Comparison of ENCODE assay signal across 28 mouse cellular contexts in the genomic region with DNA sequence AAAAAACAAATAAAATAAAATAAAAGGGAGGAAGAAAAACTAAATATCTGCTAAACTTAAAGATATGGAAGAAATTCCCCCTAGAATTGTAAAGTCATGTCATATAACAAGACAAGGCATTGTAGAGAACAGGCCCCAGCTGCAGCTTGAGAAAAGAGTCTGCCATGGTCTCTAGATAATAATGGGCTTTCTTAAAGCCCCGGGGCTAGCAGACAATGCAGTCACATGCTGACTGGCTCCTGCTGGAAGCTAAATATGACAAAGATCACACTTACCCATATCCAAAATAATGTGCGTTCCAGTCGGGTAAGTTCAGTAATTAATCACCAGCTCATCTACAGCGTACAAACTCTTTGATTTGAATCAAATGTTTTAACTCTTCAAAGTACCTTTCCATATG. TPM values are rescaled to one million over a fixed set of nuclear protein-coding genes. Genes with fewer than 3 reads are reported as not detected.
DNase-seq lines count a peak whose midpoint lies in the region; ATAC-seq and TF ChIP-seq lines count a peak whose summit lies in the region.
"Had no signal": no experiment of that assay in that cellular context is flagged by ENCODE, and none has a peak within 500 bp of the region (broad histone marks: within the 10 kb centered on the region; RNA-seq: fewer than 3 reads in every experiment).

No protein-coding gene starts in this region.

- no peaks in the 10 kb centered on the region for H3K4me1 ChIP-seq in hindbrain, embryonic 11.5 days (replicated peaks; ENCODE audit: control insufficient read depth, insufficient read depth, low read length)
- H3K4me1 ChIP-seq in hindbrain, embryonic 10.5 days (replicated peaks): no peaks in the 10 kb centered on the region
- no peaks in the 10 kb centered on the region for H3K4me1 ChIP-seq in midbrain, embryonic 12.5 days
- H3K4me1 ChIP-seq in midbrain, postnatal 0 days (ENCODE audit: insufficient read depth, low read length): no peaks in the 10 kb centered on the region
- H3K4me1 ChIP-seq: embryonic facial prominence, embryonic 15.5 days; forebrain, embryonic 10.5 days had no signal

- no peak for ATAC-seq in hindbrain, embryonic 11.5 days (ENCODE audit: low FRiP score)
- ATAC-seq in midbrain, embryonic 12.5 days (ENCODE audit: low FRiP score, low read depth): peak; percentile 75; the same call in 1 of the 2 replicates
- ATAC-seq in midbrain, postnatal 0 days (ENCODE audit: low FRiP score): no peak
- ATAC-seq: activated CD4-positive, CD25-positive, alpha-beta regulatory T cell, adult 4 months; CD4-positive, CD25-positive, alpha-beta regulatory T cell, adult 4 months; forebrain, embryonic 14.5 days; forebrain, embryonic 16.5 days; Patski had no signal

- no peaks in the 10 kb centered on the region for H3K9me3 ChIP-seq in hindbrain, embryonic 11.5 days (ENCODE audit: control insufficient read depth, low read length)
- H3K9me3 ChIP-seq in hindbrain, embryonic 10.5 days: no peaks in the 10 kb centered on the region
- H3K9me3 ChIP-seq in midbrain, embryonic 12.5 days: no peaks in the 10 kb centered on the region
- no peaks in the 10 kb centered on the region for H3K9me3 ChIP-seq in midbrain, postnatal 0 days (ENCODE audit: low read length)
- H3K9me3 ChIP-seq: embryonic facial prominence, embryonic 13.5 days; embryonic facial prominence, embryonic 15.5 days; forebrain, embryonic 10.5 days; forebrain, embryonic 12.5 days; G1E had no signal

- DNase-seq in hindbrain, embryonic 11.5 days (ENCODE audit: low spot score): peak; percentile 23
- DNase-seq in hindbrain, embryonic 10.5 days (ENCODE audit: low spot score): no peak
- DNase-seq in midbrain, postnatal 0 days (ENCODE audit: low spot score): no peak
- peak; percentile 24 for DNase-seq in brain, embryonic 14.5 days (ENCODE audit: low read depth)
- DNase-seq: adrenal gland, adult 8-10 months; adrenal gland, postnatal 14 days; adrenal gland, postnatal 36 days; B cell, adult 2 months; cerebellum, adult 11 months; cerebellum, adult 18-20 months; cerebellum, adult 8-10 months; cerebellum, adult 9-11 months; cerebellum, postnatal 14 days; cerebellum, postnatal 36 days; embryo, embryonic 11 days had no signal

- no peak for TF ChIP-seq CTCF in midbrain, postnatal 0 days (IDR thresholded peaks at IDR 0.05)
- no peak for TF ChIP-seq CTCF in brain, embryonic 14.5 days (IDR thresholded peaks at IDR 0.05; ENCODE audit: borderline replicate concordance, extremely low read depth, insufficient read depth, insufficient read length)

- no peak overlapping the region for H3K27ac ChIP-seq in hindbrain, embryonic 11.5 days (ENCODE audit: low read depth, low read length)
- no peak overlapping the region for H3K27ac ChIP-seq in hindbrain, embryonic 10.5 days
- H3K27ac ChIP-seq in midbrain, embryonic 12.5 days (replicated peaks): no peak overlapping the region
- no peak overlapping the region for H3K27ac ChIP-seq in midbrain, postnatal 0 days (ENCODE audit: low read depth, low read length)
- H3K27ac ChIP-seq: embryonic facial prominence, embryonic 13.5 days; embryonic facial prominence, embryonic 15.5 days; forebrain, embryonic 10.5 days; forebrain, embryonic 12.5 days had no signal

- WGBS in hindbrain, embryonic 11.5 days: 56% methylated on average over 4 of the region's 4 CpGs
- WGBS in hindbrain, embryonic 10.5 days: 61% methylated on average over 4 of the region's 4 CpGs
- WGBS in midbrain, embryonic 12.5 days: 54% methylated on average over 4 of the region's 4 CpGs
- 33% methylated on average over 4 of the region's 4 CpGs for WGBS in midbrain, postnatal 0 days

- no peak overlapping the region for H3K4me2 ChIP-seq in hindbrain, embryonic 11.5 days (replicated peaks; ENCODE audit: low read depth, low read length)
- H3K4me2 ChIP-seq in midbrain, embryonic 12.5 days (replicated peaks): no peak overlapping the region
- H3K4me2 ChIP-seq in midbrain, postnatal 0 days (ENCODE audit: low read depth, low read length, poor library complexity, severe bottlenecking): no peak overlapping the region
- H3K4me2 ChIP-seq: embryonic facial prominence, embryonic 13.5 days; embryonic facial prominence, embryonic 15.5 days; forebrain, embryonic 12.5 days had no signal

- H3K4me3 ChIP-seq in hindbrain, embryonic 11.5 days (ENCODE audit: low read depth, low read length): no peak overlapping the region
- no peak overlapping the region for H3K4me3 ChIP-seq in hindbrain, embryonic 10.5 days
- no peak overlapping the region for H3K4me3 ChIP-seq in midbrain, embryonic 12.5 days
- no peak overlapping the region for H3K4me3 ChIP-seq in midbrain, postnatal 0 days (ENCODE audit: low read depth, low read length)
- H3K4me3 ChIP-seq: embryonic facial prominence, embryonic 13.5 days; embryonic facial prominence, embryonic 15.5 days; erythroblast, embryonic 14.5 days; forebrain, embryonic 10.5 days; forebrain, embryonic 12.5 days had no signal

- no peak for TF ChIP-seq POLR2A in brain, embryonic 14.5 days (IDR thresholded peaks at IDR 0.05; ENCODE audit: borderline replicate concordance, extremely low read depth, insufficient read depth, insufficient read length, poor library complexity, severe bottlenecking)

- no peaks in the 10 kb centered on the region for H3K27me3 ChIP-seq in hindbrain, embryonic 11.5 days (ENCODE audit: control insufficient read depth, insufficient read depth, low read length)
- H3K27me3 ChIP-seq in hindbrain, embryonic 10.5 days (ENCODE audit: insufficient read depth, poor library complexity, severe bottlenecking): no peaks in the 10 kb centered on the region
- H3K27me3 ChIP-seq in midbrain, embryonic 12.5 days: no peaks in the 10 kb centered on the region
- no peaks in the 10 kb centered on the region for H3K27me3 ChIP-seq in midbrain, postnatal 0 days (ENCODE audit: insufficient read depth, low read length)
- H3K27me3 ChIP-seq: CH12.LX; embryonic facial prominence, embryonic 13.5 days; embryonic facial prominence, embryonic 15.5 days; forebrain, embryonic 12.5 days; Patski had no signal

- H3K9ac ChIP-seq in hindbrain, embryonic 11.5 days (ENCODE audit: low read depth, low read length): no peak overlapping the region
- no peak overlapping the region for H3K9ac ChIP-seq in midbrain, embryonic 12.5 days (replicated peaks)
- H3K9ac ChIP-seq in midbrain, postnatal 0 days (replicated peaks; ENCODE audit: low read length, poor library complexity, severe bottlenecking): no peak overlapping the region
- H3K9ac ChIP-seq: embryonic facial prominence, embryonic 13.5 days; embryonic facial prominence, embryonic 15.5 days; forebrain, embryonic 12.5 days had no signal

- no peaks in the 10 kb centered on the region for H3K36me3 ChIP-seq in hindbrain, embryonic 11.5 days (ENCODE audit: control insufficient read depth, insufficient read depth, low read length)
- H3K36me3 ChIP-seq in hindbrain, embryonic 10.5 days: no peaks in the 10 kb centered on the region
- no peaks in the 10 kb centered on the region for H3K36me3 ChIP-seq in midbrain, embryonic 12.5 days
- no peaks in the 10 kb centered on the region for H3K36me3 ChIP-seq in midbrain, postnatal 0 days (ENCODE audit: insufficient read depth, low read length)
- H3K36me3 ChIP-seq: embryonic facial prominence, embryonic 13.5 days; embryonic facial prominence, embryonic 15.5 days; forebrain, embryonic 10.5 days; forebrain, embryonic 12.5 days; G1E had no signal

RNA-seq across cellular contexts. Expression of a gene that starts 40.7 kb away (rescaled TPM):
- 15.1 and 15.3 TPM in 2 replicates for polyA plus RNA-seq in hindbrain, embryonic 11.5 days (2014; fragmentation: Nextera tagmentation; extraction: Ambion mirVana)
- 11.9 and 13.1 TPM in 2 replicates for polyA plus RNA-seq in hindbrain, embryonic 10.5 days (2016; fragmentation: Nextera tagmentation; extraction: Ambion mirVana)
- 16.4 and 19.6 TPM in 2 replicates for polyA plus RNA-seq in midbrain, embryonic 12.5 days (2016; fragmentation: Nextera tagmentation; extraction: Ambion mirVana)
- total RNA-seq in midbrain, postnatal 0 days (2014; rRNA removed): 10.2 and 10.7 TPM in 2 replicates
- polyA plus RNA-seq in midbrain, postnatal 0 days (2015; fragmentation: Nextera tagmentation; extraction: Ambion mirVana): 6.8 and 7.1 TPM in 2 replicates
- 6.8 and 10.0 TPM in 2 replicates for polyA plus RNA-seq in brain, embryonic 14.5 days (2012; rRNA removed)

Comparison
In these comparisons a context has a peak if more than half of its experiments do, and no peak if none do; other contexts are left out.
1. DNase-seq: peak in hindbrain, embryonic 11.5 days (single experiment) and brain, embryonic 14.5 days (single experiment); none in hindbrain, embryonic 10.5 days (single experiment) and midbrain, postnatal 0 days (single experiment).